In genomic region chr7:45848447-45849027, GRCm38 (mm10) we compare ENCODE assay signal across 16 mouse cellular contexts. TPM values are rescaled to one million over a fixed set of nuclear protein-coding genes. Genes with fewer than 3 reads are reported as not detected.
DNase-seq lines count a peak whose midpoint lies in the region; ATAC-seq and TF ChIP-seq lines count a peak whose summit lies in the region.
"Had no signal": no experiment of that assay in that cellular context is flagged by ENCODE, and none has a peak within 500 bp of the region (broad histone marks: within the 10 kb centered on the region; RNA-seq: fewer than 3 reads in every experiment).

No protein-coding gene starts in this region.

- H3K27ac ChIP-seq in forebrain, embryonic 11.5 days (ENCODE audit: low read depth, low read length): no peak overlapping the region
- no peak overlapping the region for H3K27ac ChIP-seq in forebrain, postnatal 0 days (ENCODE audit: low read depth, low read length)
- H3K27ac ChIP-seq in lung, embryonic 14.5 days (ENCODE audit: low read depth): peak overlapping the region; percentile 70
- 0 out of 2 replicates have a peak overlapping the region, but pooled peaks have one; percentile 39 for H3K27ac ChIP-seq in stomach, embryonic 14.5 days (ENCODE audit: low read length)
- no peak overlapping the region for H3K27ac ChIP-seq in stomach, postnatal 0 days (replicated peaks)
- H3K27ac ChIP-seq: heart, embryonic 10.5 days had no signal

- ATAC-seq in forebrain, embryonic 11.5 days (replicated peaks; ENCODE audit: low FRiP score): no peak
- no peak for ATAC-seq in forebrain, postnatal 0 days
- peak; percentile 70 for ATAC-seq in lung, embryonic 14.5 days (ENCODE audit: insufficient read depth)
- ATAC-seq in stomach, embryonic 14.5 days (ENCODE audit: insufficient number of reproducible peaks, insufficient read depth, low FRiP score, low read depth): no peak
- no peak for ATAC-seq in stomach, postnatal 0 days (ENCODE audit: low FRiP score, low TSS enrichment)

- H3K9me3 ChIP-seq in forebrain, embryonic 11.5 days (ENCODE audit: control insufficient read depth, low read length): no peaks in the 10 kb centered on the region
- H3K9me3 ChIP-seq in forebrain, postnatal 0 days (ENCODE audit: low read length): no peaks in the 10 kb centered on the region
- H3K9me3 ChIP-seq in lung, embryonic 14.5 days (ENCODE audit: low read depth, low read length): no peaks in the 10 kb centered on the region
- H3K9me3 ChIP-seq in stomach, embryonic 14.5 days (ENCODE audit: control insufficient read depth, low read depth, low read length): no peaks in the 10 kb centered on the region
- H3K9me3 ChIP-seq in stomach, postnatal 0 days (ENCODE audit: control insufficient read depth, low read length): no peaks in the 10 kb centered on the region
- H3K9me3 ChIP-seq: heart, embryonic 10.5 days had no signal

- no peak for TF ChIP-seq CTCF in forebrain, postnatal 0 days (IDR thresholded peaks at IDR 0.05; ENCODE audit: low read depth)
- TF ChIP-seq CTCF in lung, embryonic 14.5 days (IDR thresholded peaks at IDR 0.05; ENCODE audit: low read depth): no peak
- no peak for TF ChIP-seq CTCF in stomach, postnatal 0 days (IDR thresholded peaks at IDR 0.05; ENCODE audit: low read depth)

- no peaks in the 10 kb centered on the region for H3K27me3 ChIP-seq in forebrain, embryonic 11.5 days (ENCODE audit: control insufficient read depth, insufficient read depth, low read length)
- no peaks in the 10 kb centered on the region for H3K27me3 ChIP-seq in forebrain, postnatal 0 days (ENCODE audit: insufficient read depth, low read length)
- H3K27me3 ChIP-seq in lung, embryonic 14.5 days (ENCODE audit: insufficient read depth, low read length): no peaks in the 10 kb centered on the region
- H3K27me3 ChIP-seq in stomach, embryonic 14.5 days (ENCODE audit: control insufficient read depth, insufficient read depth, low read length): no peaks in the 10 kb centered on the region
- H3K27me3 ChIP-seq in stomach, postnatal 0 days (ENCODE audit: control insufficient read depth, insufficient read depth, low read length): no peaks in the 10 kb centered on the region

- TF ChIP-seq EP300 in stomach, postnatal 0 days (optimal IDR thresholded peaks at IDR 0.05): no peak

- H3K4me3 ChIP-seq in forebrain, embryonic 11.5 days (ENCODE audit: low read depth, low read length): no peak overlapping the region
- no peak overlapping the region for H3K4me3 ChIP-seq in forebrain, postnatal 0 days (ENCODE audit: low read depth, low read length)
- H3K4me3 ChIP-seq in lung, embryonic 14.5 days (ENCODE audit: low read depth, low read length): no peak overlapping the region
- no peak overlapping the region for H3K4me3 ChIP-seq in stomach, embryonic 14.5 days (ENCODE audit: low read depth, low read length)
- no peak overlapping the region for H3K4me3 ChIP-seq in stomach, postnatal 0 days (ENCODE audit: low read depth, low read length)
- H3K4me3 ChIP-seq: erythroblast, embryonic 14.5 days; heart, embryonic 10.5 days had no signal

- no peak for DNase-seq in forebrain, embryonic 11.5 days (ENCODE audit: low spot score)
- no peak for DNase-seq in forebrain, postnatal 0 days
- DNase-seq in lung, embryonic 14.5 days: peak; percentile 46
- DNase-seq in lung, postnatal 4 days: no peak
- no peak for DNase-seq in stomach, postnatal 0 days (ENCODE audit: low spot score)
- DNase-seq in heart, postnatal 4 days: no peak
- DNase-seq: cerebellum, postnatal 10 days; embryo, embryonic 11 days; kidney, adult 9 months; lung, postnatal 14 days; thymus, postnatal 25 days had no signal

- H3K36me3 ChIP-seq in forebrain, embryonic 11.5 days (ENCODE audit: control insufficient read depth, insufficient read depth, low read length): no peaks in the 10 kb centered on the region
- H3K36me3 ChIP-seq in forebrain, postnatal 0 days (ENCODE audit: insufficient read depth): no peaks in the 10 kb centered on the region; the same call in 1 of the 2 replicates
- H3K36me3 ChIP-seq in lung, embryonic 14.5 days (ENCODE audit: insufficient read depth): no peaks in the 10 kb centered on the region
- no peaks in the 10 kb centered on the region for H3K36me3 ChIP-seq in stomach, embryonic 14.5 days (ENCODE audit: control insufficient read depth, insufficient read depth, low read length)
- no peaks in the 10 kb centered on the region for H3K36me3 ChIP-seq in stomach, postnatal 0 days (ENCODE audit: control insufficient read depth, insufficient read depth, low read length)
- H3K36me3 ChIP-seq: heart, embryonic 10.5 days had no signal

- H3K4me2 ChIP-seq in forebrain, embryonic 11.5 days (ENCODE audit: low read depth, low read length, severe bottlenecking): no peak overlapping the region
- no peak overlapping the region for H3K4me2 ChIP-seq in forebrain, postnatal 0 days (ENCODE audit: low read depth)
- H3K4me2 ChIP-seq in lung, embryonic 14.5 days: no peak overlapping the region
- no peak overlapping the region for H3K4me2 ChIP-seq in stomach, embryonic 14.5 days (replicated peaks; ENCODE audit: low read depth, low read length)
- H3K4me2 ChIP-seq in stomach, postnatal 0 days (replicated peaks; ENCODE audit: low read depth): no peak overlapping the region
- H3K4me2 ChIP-seq: liver, embryonic 11.5 days had no signal

- WGBS in forebrain, embryonic 11.5 days: 10% methylated on average over 6 of the region's 6 CpGs
- 7% methylated on average over 6 of the region's 6 CpGs for WGBS in forebrain, postnatal 0 days
- 7% methylated on average over 6 of the region's 6 CpGs for WGBS in lung, embryonic 14.5 days
- 6% methylated on average over 6 of the region's 6 CpGs for WGBS in stomach, embryonic 14.5 days
- 13% methylated on average over 6 of the region's 6 CpGs for WGBS in stomach, postnatal 0 days

- H3K9ac ChIP-seq in forebrain, embryonic 11.5 days (ENCODE audit: low read length): 0 out of 2 replicates have a peak overlapping the region, but pooled peaks have one; percentile 12
- no peak overlapping the region for H3K9ac ChIP-seq in forebrain, postnatal 0 days
- H3K9ac ChIP-seq in lung, embryonic 14.5 days: no peak overlapping the region
- H3K9ac ChIP-seq in stomach, embryonic 14.5 days (replicated peaks; ENCODE audit: low read depth, low read length): no peak overlapping the region
- H3K9ac ChIP-seq in stomach, postnatal 0 days (ENCODE audit: low read length): no peak overlapping the region

- H3K4me1 ChIP-seq in forebrain, embryonic 11.5 days (replicated peaks; ENCODE audit: control insufficient read depth, insufficient read depth, low read length): 0 out of 2 replicates have a peak, but pooled peaks cover 4% of the 10 kb centered on the region
- H3K4me1 ChIP-seq in forebrain, postnatal 0 days (ENCODE audit: insufficient read depth): no peaks in the 10 kb centered on the region
- 0 out of 2 replicates have a peak, but pooled peaks cover 2% of the 10 kb centered on the region for H3K4me1 ChIP-seq in lung, embryonic 14.5 days (ENCODE audit: insufficient read depth)
- peaks cover 5% of the 10 kb centered on the region; the same call in 1 of the 2 replicates for H3K4me1 ChIP-seq in stomach, embryonic 14.5 days (ENCODE audit: control insufficient read depth, insufficient read depth, low read length)
- no peaks in the 10 kb centered on the region for H3K4me1 ChIP-seq in stomach, postnatal 0 days (replicated peaks; ENCODE audit: control insufficient read depth, insufficient read depth)

RNA-seq across cellular contexts. Expression of gene Grwd1, which starts 17.8 kb away (rescaled TPM):
- polyA plus RNA-seq in forebrain, embryonic 11.5 days (2014; fragmentation: Nextera tagmentation; extraction: Ambion mirVana): 84.8 and 88.2 TPM in 2 replicates
- total RNA-seq in forebrain, postnatal 0 days (2014; rRNA removed): 39.3 and 41.8 TPM in 2 replicates
- 55.9 and 60.7 TPM in 2 replicates for polyA plus RNA-seq in forebrain, postnatal 0 days (2015; fragmentation: Nextera tagmentation; extraction: Ambion mirVana)
- 85.4 and 95.3 TPM in 2 replicates for polyA plus RNA-seq in lung, embryonic 14.5 days (2014; fragmentation: Nextera tagmentation; extraction: Ambion mirVana)
- polyA plus RNA-seq in stomach, embryonic 14.5 days (2014; fragmentation: Nextera tagmentation; extraction: Ambion mirVana): 62.7 and 69.6 TPM in 2 replicates
- polyA plus RNA-seq in stomach, postnatal 0 days (2015; fragmentation: Nextera tagmentation; extraction: Ambion mirVana): 25.6 and 25.7 TPM in 2 replicates
- total RNA-seq in heart, postnatal 4 days (2021): 10 to 100 TPM; 19.3 to 19.9 TPM

RNA-seq across cellular contexts. Expression of gene Kcnj14, which starts 24.0 kb away (rescaled TPM):
- 0.37 and 0.45 TPM in 2 replicates for polyA plus RNA-seq in forebrain, embryonic 11.5 days (2014; fragmentation: Nextera tagmentation; extraction: Ambion mirVana)
- 0.54 and 1.00 TPM in 2 replicates for total RNA-seq in forebrain, postnatal 0 days (2014; rRNA removed)
- polyA plus RNA-seq in forebrain, postnatal 0 days (2015; fragmentation: Nextera tagmentation; extraction: Ambion mirVana): 0.48 and 1.1 TPM in 2 replicates
- polyA plus RNA-seq in lung, embryonic 14.5 days (2014; fragmentation: Nextera tagmentation; extraction: Ambion mirVana): 0.67 and 1.1 TPM in 2 replicates
- 1.3 and 1.4 TPM in 2 replicates for polyA plus RNA-seq in stomach, embryonic 14.5 days (2014; fragmentation: Nextera tagmentation; extraction: Ambion mirVana)
- polyA plus RNA-seq in stomach, postnatal 0 days (2015; fragmentation: Nextera tagmentation; extraction: Ambion mirVana): 0.22 TPM in 2 replicates
- under 1 TPM; 0.34 to 0.38 TPM for total RNA-seq in heart, postnatal 4 days (2021)
- polyA plus RNA-seq: spleen, adult 2 months had no signal

RNA-seq across cellular contexts. Expression of gene Kdelr1, which starts 24.0 kb away (rescaled TPM):
- 68.3 and 69.4 TPM in 2 replicates for polyA plus RNA-seq in forebrain, embryonic 11.5 days (2014; fragmentation: Nextera tagmentation; extraction: Ambion mirVana)
- 129 TPM in 2 replicates for total RNA-seq in forebrain, postnatal 0 days (2014; rRNA removed)
- 45.8 and 49.6 TPM in 2 replicates for polyA plus RNA-seq in forebrain, postnatal 0 days (2015; fragmentation: Nextera tagmentation; extraction: Ambion mirVana)
- polyA plus RNA-seq in lung, embryonic 14.5 days (2014; fragmentation: Nextera tagmentation; extraction: Ambion mirVana): 107 and 108 TPM in 2 replicates
- polyA plus RNA-seq in stomach, embryonic 14.5 days (2014; fragmentation: Nextera tagmentation; extraction: Ambion mirVana): 150 and 157 TPM in 2 replicates
- 49.8 and 54.6 TPM in 2 replicates for polyA plus RNA-seq in stomach, postnatal 0 days (2015; fragmentation: Nextera tagmentation; extraction: Ambion mirVana)
- total RNA-seq in heart, postnatal 4 days (2021): 100 to 1,000 TPM; 118 to 130 TPM

RNA-seq across cellular contexts. Expression of gene Grin2d, which starts 29.6 kb away (rescaled TPM):
- 0.16 and 0.31 TPM in 2 replicates for polyA plus RNA-seq in forebrain, embryonic 11.5 days (2014; fragmentation: Nextera tagmentation; extraction: Ambion mirVana)
- total RNA-seq in forebrain, postnatal 0 days (2014; rRNA removed): 9.0 and 12.9 TPM in 2 replicates
- 1.9 and 3.4 TPM in 2 replicates for polyA plus RNA-seq in forebrain, postnatal 0 days (2015; fragmentation: Nextera tagmentation; extraction: Ambion mirVana)
- polyA plus RNA-seq in lung, embryonic 14.5 days (2014; fragmentation: Nextera tagmentation; extraction: Ambion mirVana): 0.41 and 0.43 TPM in 2 replicates
- polyA plus RNA-seq in stomach, embryonic 14.5 days (2014; fragmentation: Nextera tagmentation; extraction: Ambion mirVana): 0.29 and 0.48 TPM in 2 replicates
- polyA plus RNA-seq in stomach, postnatal 0 days (2015; fragmentation: Nextera tagmentation; extraction: Ambion mirVana): 0.35 and 0.38 TPM in 2 replicates
- total RNA-seq in heart, postnatal 4 days (2021): under 1 TPM; 0.52 to 0.63 TPM

RNA-seq across cellular contexts. Expression of gene Cyth2, which starts 34.2 kb away (rescaled TPM):
- polyA plus RNA-seq in forebrain, embryonic 11.5 days (2014; fragmentation: Nextera tagmentation; extraction: Ambion mirVana): 194 and 207 TPM in 2 replicates
- total RNA-seq in forebrain, postnatal 0 days (2014; rRNA removed): 253 and 270 TPM in 2 replicates
- polyA plus RNA-seq in forebrain, postnatal 0 days (2015; fragmentation: Nextera tagmentation; extraction: Ambion mirVana): 282 and 317 TPM in 2 replicates
- 109 and 110 TPM in 2 replicates for polyA plus RNA-seq in lung, embryonic 14.5 days (2014; fragmentation: Nextera tagmentation; extraction: Ambion mirVana)
- polyA plus RNA-seq in stomach, embryonic 14.5 days (2014; fragmentation: Nextera tagmentation; extraction: Ambion mirVana): 89.3 and 92.6 TPM in 2 replicates
- polyA plus RNA-seq in stomach, postnatal 0 days (2015; fragmentation: Nextera tagmentation; extraction: Ambion mirVana): 59.7 and 62.4 TPM in 2 replicates
- 100 to 1,000 TPM; 105 to 107 TPM for total RNA-seq in heart, postnatal 4 days (2021)

Comparison
In these comparisons a context has a peak if more than half of its experiments do, and no peak if none do; other contexts are left out.
1. H3K27ac ChIP-seq: peak in lung, embryonic 14.5 days (single experiment) and stomach, embryonic 14.5 days (single experiment); none in forebrain, embryonic 11.5 days (single experiment), forebrain, postnatal 0 days (single experiment) and stomach, postnatal 0 days (single experiment).